Mouse (Mus musculus) hindbrain, postnatal 0 days (tissue): ENCODE results near the gene Phactr1. TPM values are rescaled to one million over a fixed set of nuclear protein-coding genes. Genes with fewer than 3 reads are reported as not detected.

ENCODE experiments used
- ATAC-seq: fragments of 200-750 bp; cut with Nextera tagmentation; 2 replicates; pipeline ENCODE4 v1.8.0; 2017; ENCODE audit warnings: mild to moderate bottlenecking, moderate TSS enrichment, moderate library complexity
- DNase-seq: peaks from one replicate; pipeline ENCODE4 v3.0.0-alpha.2; 2015; ENCODE audit warnings: low spot score
- H3K27ac ChIP-seq: fragments of 300-500 bp; sonication (generic); 2 replicates; pipeline ENCODE4 v1.5.1; 2014; ENCODE audit warnings: mild to moderate bottlenecking
- H3K27me3 ChIP-seq: fragments of 300-500 bp; sonication (generic); 2 replicates; pipeline ENCODE4 v1.6.1; 2014; ENCODE audit warnings: low read length, mixed read lengths; ENCODE audit not compliant: insufficient read depth
- H3K36me3 ChIP-seq: fragments of 300-500 bp; sonication (generic); 2 replicates; pipeline ENCODE4 v1.6.1; 2014; ENCODE audit warnings: low read length, mixed read lengths; ENCODE audit not compliant: insufficient read depth
- H3K4me1 ChIP-seq: fragments of 300-500 bp; sonication (generic); 2 replicates; pipeline ENCODE4 v1.6.1; 2014; ENCODE audit warnings: antibody characterized with exemption, low read length, mixed read lengths; ENCODE audit not compliant: insufficient read depth
- H3K4me2 ChIP-seq: fragments of 300-500 bp; sonication (generic); 2 replicates; pipeline ENCODE4 v1.6.1; 2014; ENCODE audit warnings: low read depth, mild to moderate bottlenecking, low read length, moderate library complexity, mixed read lengths
- H3K4me3 ChIP-seq: fragments of 300-500 bp; sonication (generic); 2 replicates; pipeline ENCODE4 v1.5.1; 2014; ENCODE audit warnings: low read length
- H3K9ac ChIP-seq: fragments of 300-500 bp; sonication (generic); replicated peaks from 2 replicates; pipeline ENCODE4 v1.6.1; 2014; ENCODE audit warnings: mild to moderate bottlenecking, low read length, moderate library complexity, mixed read lengths
- H3K9me3 ChIP-seq: fragments of 300-500 bp; sonication (generic); 2 replicates; pipeline ENCODE4 v1.6.1; 2016; ENCODE audit warnings: low read length, mixed read lengths
- CTCF ChIP-seq: IDR thresholded peaks from 2 replicates; pipeline ENCODE4 v1.5.1; 2016; ENCODE audit warnings: antibody characterized with exemption, control low read depth, low read depth
- WGBS: fragments of 180-500 bp; shearing (Covaris S2); extraction: QIAGEN DNeasy Blood & Tissue Kit; methylation state at CpG from one replicate; pipeline ENCODE4 v1.1.7; 2014; 5-methylcytosine and 5-hydroxymethylcytosine counted together
- polyA plus RNA-seq: library from polyadenylated mRNA; unstranded; fragments of >200 nt; fragmentation: Nextera tagmentation; extraction: Ambion mirVana; gene quantifications from 2 replicates; pipeline ENCODE4 v1.2.1, GENCODE M21; 2015
- total RNA-seq: library from RNA; depleted of rRNA; stranded (reverse); fragments of >200 nt; gene quantifications from 2 replicates; pipeline ENCODE4 v1.2.3, GENCODE M21; 2014

Gene Phactr1
- total and polyA plus RNA-seq, 2 experiments from 2014 or later: 46.6 to 56.7 TPM

- ATAC-seq (no peak), DNase-seq (no peak)
- WGBS: 80% methylated on average over 10 of the region's 10 CpGs
- Histone ChIP-seq H3K9me3 (no peaks in the 10 kb centered on the region), H3K9ac (no peak overlapping the region), H3K36me3 (no peaks in the 10 kb centered on the region), H3K27ac (no peak overlapping the region), H3K4me3 (no peak overlapping the region), H3K4me2 (no peak overlapping the region), H3K27me3 (no peaks in the 10 kb centered on the region), H3K4me1 (no peaks in the 10 kb centered on the region)
- TF ChIP-seq CTCF: no peak
These were observed 171.7 kb downstream of the Phactr1 start for GRCm38 (mm10) chr13:42852086-42852485.

- H3K9me3 ChIP-seq: no peaks in the 10 kb centered on the region
- H3K9ac ChIP-seq: no peak overlapping the region
- no peak overlapping the region for H3K4me3 ChIP-seq
- H3K27me3 ChIP-seq: no peaks in the 10 kb centered on the region
- WGBS: 13% methylated on average over 11 of the region's 11 CpGs
- no peak overlapping the region for H3K4me2 ChIP-seq
- H3K36me3 ChIP-seq: no peaks in the 10 kb centered on the region
- no peak for TF ChIP-seq CTCF
- DNase-seq (peak; percentile 6), ATAC-seq (peak; percentile 10; the same call in 1 of the 2 replicates)
- H3K4me1 ChIP-seq: no peaks in the 10 kb centered on the region
- no peak overlapping the region for H3K27ac ChIP-seq
These were observed 173.6 kb downstream of the Phactr1 start for GRCm38 (mm10) chr13:42853900-42854595.

GRCm38 (mm10) chr13:42866162-42866941, 185.9 kb downstream of the Phactr1 start:
- Histone ChIP-seq H3K9ac (peak overlapping the region; percentile 33), H3K4me2 (peak overlapping the region; percentile 62), H3K9me3 (no peaks in the 10 kb centered on the region), H3K27me3 (no peaks in the 10 kb centered on the region), H3K27ac (no peak overlapping the region; the same call in 1 of the 2 replicates), H3K4me1 (peaks cover 6% of the 10 kb centered on the region; the same call in 1 of the 2 replicates), H3K4me3 (peak overlapping the region; percentile 37), H3K36me3 (no peaks in the 10 kb centered on the region)
- DNase-seq (peak; percentile 75), ATAC-seq (peak; percentile 88)
- TF ChIP-seq CTCF: no peak
- WGBS: 5% methylated on average over 21 of the region's 21 CpGs

DNA sequence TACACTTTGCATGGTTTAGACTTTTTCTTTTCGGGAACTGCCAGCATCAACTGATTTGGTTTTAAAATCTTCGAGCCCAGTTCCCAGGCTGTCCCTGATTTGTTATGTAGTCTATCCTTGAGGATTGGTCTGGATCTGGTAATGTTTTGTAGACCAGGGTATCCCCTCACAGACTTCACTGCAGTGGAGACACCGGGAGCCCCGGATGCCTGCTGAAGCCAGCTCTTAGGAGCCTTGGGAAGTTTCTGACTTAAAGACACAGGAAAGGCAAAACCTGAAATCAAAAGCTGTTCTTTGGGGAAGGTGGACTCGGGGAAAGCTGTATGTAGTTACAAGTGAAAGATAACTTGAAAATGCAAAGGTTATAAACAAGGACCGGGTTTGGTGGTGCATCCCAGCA, 186.6 kb downstream of the Phactr1 start:
- Histone ChIP-seq H3K4me2 (peak overlapping the region; percentile 62), H3K27ac (no peak overlapping the region), H3K36me3 (no peaks in the 10 kb centered on the region), H3K4me1 (peaks cover 6% of the 10 kb centered on the region; the same call in 1 of the 2 replicates), H3K4me3 (peak overlapping the region; percentile 37), H3K9me3 (no peaks in the 10 kb centered on the region), H3K27me3 (no peaks in the 10 kb centered on the region), H3K9ac (no peak overlapping the region; the same call in 1 of the 2 replicates)
- TF ChIP-seq CTCF: no peak
- ATAC-seq (no peak), DNase-seq (no peak)
- 35% methylated on average over 6 of the region's 6 CpGs for WGBS

DNA sequence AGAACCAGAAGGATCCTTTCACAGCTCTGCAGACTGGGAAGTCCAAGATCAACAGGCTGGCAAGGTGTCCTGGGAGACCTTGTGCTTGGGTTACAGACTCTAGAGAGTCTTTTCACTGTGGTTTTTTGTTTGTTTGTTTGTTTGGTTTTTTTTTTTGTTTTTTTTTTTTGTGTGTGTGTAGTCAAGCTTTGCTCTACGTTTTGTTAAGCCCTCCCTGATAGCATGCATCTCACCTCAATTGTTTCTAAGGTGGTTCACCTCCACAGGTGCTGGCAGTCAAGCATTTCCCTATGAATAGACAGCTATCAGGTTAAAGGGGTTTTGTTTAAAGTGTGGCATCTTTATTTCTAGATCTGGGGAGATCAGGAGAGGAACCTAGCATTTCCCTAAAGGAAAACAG, 191.7 kb downstream of the Phactr1 start:
- Histone ChIP-seq H3K4me1 (no peaks in the 10 kb centered on the region), H3K9me3 (no peaks in the 10 kb centered on the region), H3K9ac (no peak overlapping the region), H3K4me2 (no peak overlapping the region), H3K36me3 (no peaks in the 10 kb centered on the region), H3K4me3 (no peak overlapping the region), H3K27ac (no peak overlapping the region), H3K27me3 (no peaks in the 10 kb centered on the region)
- no peak for ATAC-seq
- WGBS: 48% methylated on average over 1 of the region's 1 CpGs
- no peak for DNase-seq
- no peak for TF ChIP-seq CTCF

DNA sequence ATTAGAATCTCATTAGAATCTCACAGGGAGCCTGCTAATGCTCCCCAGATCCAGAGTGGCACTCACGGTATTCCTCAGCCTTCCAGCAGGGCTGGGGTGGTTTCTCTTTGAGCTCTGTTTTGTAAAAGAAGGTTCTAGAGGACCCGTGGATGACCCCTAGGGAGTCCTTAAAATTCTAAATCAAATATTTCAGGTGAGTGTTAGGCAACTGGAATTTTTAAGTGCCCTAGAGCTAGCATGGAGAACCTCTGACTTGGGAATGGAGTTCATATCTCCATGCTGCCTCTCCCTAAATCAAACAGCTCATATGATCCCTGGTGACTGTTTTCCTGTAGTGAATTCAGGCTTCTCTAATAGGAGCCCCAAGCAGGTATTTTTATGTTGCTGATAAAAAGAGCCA, 197.9 kb downstream of the Phactr1 start:
- H3K9ac ChIP-seq: no peak overlapping the region
- TF ChIP-seq CTCF: no peak
- no peak overlapping the region for H3K27ac ChIP-seq
- no peaks in the 10 kb centered on the region for H3K27me3 ChIP-seq
- no peaks in the 10 kb centered on the region for H3K9me3 ChIP-seq
- 50% methylated on average over 2 of the region's 2 CpGs for WGBS
- no peaks in the 10 kb centered on the region for H3K4me1 ChIP-seq
- no peaks in the 10 kb centered on the region for H3K36me3 ChIP-seq
- DNase-seq (no peak), ATAC-seq (no peak)
- H3K4me3 ChIP-seq: no peak overlapping the region
- H3K4me2 ChIP-seq: no peak overlapping the region
